Mouse (Mus musculus): ENCODE data around the gene Mtus2.

DNA sequence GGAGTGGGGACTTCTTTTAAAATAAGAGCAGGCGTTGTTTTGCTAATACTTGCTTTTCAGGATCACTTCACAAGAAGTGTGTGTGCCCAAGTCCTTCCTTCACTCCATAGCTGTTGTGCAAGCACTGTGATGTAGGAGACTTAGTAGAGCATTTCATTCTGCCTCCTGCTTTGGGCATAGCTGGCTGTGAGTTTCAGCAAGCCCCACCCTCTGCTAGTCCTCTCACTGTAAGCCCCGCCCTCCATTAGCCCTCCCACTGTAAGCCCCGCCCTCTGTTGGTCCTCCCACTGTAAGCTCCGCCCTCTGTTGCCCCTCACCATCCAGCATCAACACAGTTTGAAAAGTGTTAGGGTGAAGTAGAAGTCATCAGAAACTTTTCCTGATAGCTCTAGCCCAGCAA is 310.3 kb downstream of the Mtus2 start:
- no peak for TF ChIP-seq CTCF (IDR thresholded peaks at IDR 0.05; ENCODE audit: borderline replicate concordance, insufficient read depth, low read depth, low read length)
- no peak for TF ChIP-seq POLR2A (IDR thresholded peaks at IDR 0.05; ENCODE audit: borderline replicate concordance, insufficient read depth, low read length)
